Mouse (Mus musculus): Measurements from ENCODE around the gene Tjp1. TPM values are rescaled to one million over a fixed set of nuclear protein-coding genes. Genes with fewer than 3 reads are reported as not detected.

The Tjp1 gene
- polyA plus RNA-seq, 1 experiment: 24.1 TPM

DNA sequence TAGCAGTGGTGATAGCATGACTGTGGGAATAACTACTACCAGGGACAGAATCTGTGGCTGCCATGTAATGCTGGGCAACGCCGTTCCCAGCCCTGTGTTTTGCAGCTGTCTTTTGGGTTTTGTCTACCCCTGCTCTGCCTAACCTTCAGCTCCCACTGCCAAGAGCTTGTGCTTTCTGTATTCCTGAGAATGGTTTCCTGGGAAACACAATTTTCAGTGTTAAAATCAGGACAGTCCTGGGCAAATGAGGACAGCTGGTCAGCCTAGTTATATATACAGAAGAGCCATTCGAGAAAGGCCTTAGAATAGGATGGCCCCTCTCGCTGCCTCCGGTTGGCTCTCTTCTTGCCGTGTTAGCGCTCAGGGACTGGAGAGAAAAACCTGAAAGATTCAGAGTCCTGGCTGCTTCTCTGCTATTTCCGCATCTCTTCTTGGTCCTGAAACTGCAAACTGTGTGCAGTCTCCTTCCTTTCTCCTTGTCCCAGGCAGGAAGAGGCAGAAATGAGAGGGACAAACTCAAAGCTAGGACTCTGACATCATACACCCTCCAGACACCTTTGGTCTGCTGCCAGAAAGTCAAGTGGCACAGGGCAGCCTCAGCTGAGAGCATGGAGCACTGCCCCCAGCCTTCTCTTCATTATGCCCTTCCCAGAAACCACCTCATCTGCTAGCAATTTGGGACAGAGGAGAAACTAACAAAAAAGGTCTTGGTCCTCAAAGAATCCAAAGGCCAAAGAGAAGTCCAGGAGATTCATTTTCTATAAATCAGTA is 139.2 kb downstream of the Tjp1 start:
- no peak for DNase-seq (ENCODE audit: low read depth)

DNA sequence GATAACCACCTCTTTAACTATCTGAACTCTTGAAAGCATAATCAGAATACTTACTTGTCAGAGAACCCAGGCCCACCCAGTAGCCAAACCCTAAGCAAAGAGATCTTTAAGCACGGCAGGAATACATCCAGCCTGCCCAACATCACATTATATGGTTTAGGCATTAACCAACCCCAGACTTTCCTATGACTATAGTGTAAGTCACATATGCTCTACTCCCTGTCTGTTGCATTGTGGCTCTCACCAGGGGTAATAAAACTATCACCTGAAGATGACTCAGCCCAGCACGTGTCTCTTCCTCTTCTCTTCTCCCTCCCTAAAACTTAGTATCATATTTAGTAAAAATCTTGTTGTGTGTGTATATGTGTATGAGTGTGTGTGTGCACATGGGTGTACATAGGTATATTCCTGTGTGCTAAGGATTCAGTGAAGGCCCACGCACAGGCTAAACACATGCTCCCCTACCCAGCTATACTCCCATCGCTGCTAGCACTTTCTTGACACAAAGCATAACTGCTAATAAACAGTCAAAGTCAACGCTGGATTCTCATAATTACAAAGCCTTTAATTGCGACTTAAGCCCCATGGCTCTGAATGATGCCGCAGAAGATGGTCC is 139.9 kb downstream of the Tjp1 start:
- no peak for DNase-seq (ENCODE audit: low read depth)

DNA sequence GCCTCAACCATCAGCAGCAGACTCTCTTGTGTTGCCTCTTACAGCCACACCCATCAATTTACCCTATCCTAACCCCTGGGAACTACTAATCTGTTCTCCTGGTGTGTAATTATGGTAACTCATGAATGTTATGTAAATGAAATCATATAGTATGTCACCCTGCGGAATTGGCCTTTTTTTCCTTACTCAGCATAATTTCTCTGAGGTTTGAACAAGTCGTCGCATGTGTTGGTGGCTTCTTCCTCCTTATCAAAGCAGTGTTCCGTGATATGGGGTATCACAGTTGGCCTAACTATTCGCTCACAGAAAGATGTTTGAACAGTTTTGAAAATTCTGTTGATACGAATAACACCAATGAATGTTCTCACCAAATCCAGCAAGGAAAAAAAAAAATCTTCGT is 142.8 kb downstream of the Tjp1 start:
- DNase-seq (ENCODE audit: low read depth): no peak

DNA sequence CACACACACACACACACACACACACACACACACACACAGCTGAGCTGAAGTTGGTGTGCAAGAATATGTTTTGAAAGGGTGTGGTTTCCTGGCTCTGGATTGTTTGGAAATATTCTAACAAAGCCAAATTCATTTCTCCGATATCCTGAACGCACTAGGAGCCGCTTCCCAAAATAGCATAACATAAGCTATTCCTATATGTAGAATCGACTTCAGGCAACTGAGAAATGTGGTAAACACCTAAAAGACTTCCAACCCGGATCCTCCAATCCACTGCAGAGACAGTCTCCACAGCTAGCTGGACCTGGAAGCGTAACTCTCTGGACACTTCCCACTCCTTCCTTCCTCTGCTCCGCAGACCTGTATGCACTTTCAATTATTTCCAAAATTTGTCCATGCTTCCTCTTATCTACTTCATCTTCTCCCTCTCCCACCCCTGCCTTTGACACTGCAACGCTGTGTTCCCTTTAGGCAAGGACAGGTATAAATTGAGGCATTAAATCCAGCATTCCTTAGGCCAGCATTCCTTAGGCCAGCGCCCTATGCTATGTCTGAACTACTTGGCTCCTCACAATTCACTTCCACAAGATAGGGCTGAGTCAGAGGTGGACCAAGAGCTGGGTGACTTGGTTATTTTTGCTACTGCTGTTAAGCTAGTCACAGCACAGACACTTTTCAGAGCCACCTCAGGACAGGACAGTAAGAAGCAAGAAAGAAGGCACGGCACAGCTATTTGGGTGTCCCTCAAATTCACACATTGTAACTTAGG is 144.9 kb downstream of the Tjp1 start:
- no peak for DNase-seq (ENCODE audit: low read depth)

DNA sequence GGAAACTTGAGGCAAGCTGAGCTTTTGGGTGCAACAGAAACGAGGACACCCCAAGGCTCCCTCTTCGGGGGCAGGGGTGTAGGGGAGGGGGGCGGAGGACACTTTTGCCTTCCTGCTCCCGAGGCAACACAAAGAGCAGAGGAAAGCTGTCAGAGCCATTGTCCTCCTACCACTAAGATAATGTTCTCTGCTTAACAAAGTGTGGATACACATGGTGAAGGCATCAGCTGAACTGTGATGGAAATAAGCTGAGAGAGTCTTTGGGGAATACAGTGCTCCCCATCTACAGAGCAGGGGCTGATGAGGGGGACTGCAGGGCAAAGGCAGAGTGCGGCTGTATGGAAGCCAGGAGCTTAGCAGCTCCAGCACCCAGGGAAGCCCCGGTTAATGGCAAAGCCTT is 145.7 kb downstream of the Tjp1 start:
- DNase-seq (ENCODE audit: low read depth): no peak

DNA sequence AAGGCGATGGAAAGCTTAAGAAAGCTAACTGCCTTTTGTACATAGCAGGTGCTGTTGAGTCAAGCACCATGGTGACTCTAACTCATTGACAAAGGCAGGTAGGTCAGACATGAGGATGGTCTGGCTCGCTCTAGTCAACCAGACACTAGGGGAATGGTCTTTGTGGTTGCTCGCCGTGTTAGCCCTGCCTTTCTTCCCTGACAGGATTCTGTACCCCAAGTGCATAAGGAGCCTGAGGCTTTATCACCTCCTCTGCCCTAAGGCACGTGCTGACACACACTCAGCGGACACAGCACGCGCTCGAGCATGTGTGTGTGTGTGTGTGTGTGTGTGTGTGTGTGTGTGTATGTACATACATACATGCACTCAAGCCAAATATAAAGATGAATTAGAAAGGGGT is 146.9 kb downstream of the Tjp1 start:
- DNase-seq (ENCODE audit: low read depth): no peak

DNA sequence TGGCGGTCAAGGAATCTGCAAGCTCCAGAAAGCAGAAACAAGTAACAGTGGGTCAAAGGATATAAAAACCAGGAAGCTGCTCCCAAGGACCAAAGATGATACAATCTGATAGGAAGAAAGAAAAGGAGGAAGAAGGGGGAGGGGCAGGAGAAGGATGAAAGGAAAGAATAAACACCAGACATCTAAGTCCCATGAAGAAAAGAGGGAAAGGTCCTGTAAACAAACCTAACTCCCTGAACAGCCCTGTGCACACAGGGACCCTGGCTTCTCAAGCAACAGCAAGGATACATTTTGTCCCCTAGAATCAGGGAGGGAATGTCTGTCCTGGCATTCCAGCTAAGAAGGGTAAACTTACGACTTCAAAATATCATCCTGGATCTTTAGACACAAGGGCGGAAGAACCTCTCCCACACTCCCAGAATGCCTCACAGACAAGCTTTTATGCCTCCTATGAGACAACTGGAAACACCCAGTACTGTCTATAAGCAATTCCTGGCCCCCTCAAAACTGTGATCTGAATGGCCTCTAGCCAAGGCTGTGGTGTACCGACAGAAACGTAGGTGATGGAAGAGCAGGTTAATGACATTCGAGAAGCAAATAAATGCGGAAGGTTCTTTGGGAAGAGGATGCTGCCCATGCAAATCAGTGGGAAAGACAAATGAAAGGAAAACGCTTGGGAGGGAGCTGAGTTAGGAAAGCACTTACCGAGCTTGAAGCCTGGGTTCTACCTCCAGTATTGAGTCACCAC is 148.6 kb downstream of the Tjp1 start:
- no peak for DNase-seq (ENCODE audit: low read depth)

DNA sequence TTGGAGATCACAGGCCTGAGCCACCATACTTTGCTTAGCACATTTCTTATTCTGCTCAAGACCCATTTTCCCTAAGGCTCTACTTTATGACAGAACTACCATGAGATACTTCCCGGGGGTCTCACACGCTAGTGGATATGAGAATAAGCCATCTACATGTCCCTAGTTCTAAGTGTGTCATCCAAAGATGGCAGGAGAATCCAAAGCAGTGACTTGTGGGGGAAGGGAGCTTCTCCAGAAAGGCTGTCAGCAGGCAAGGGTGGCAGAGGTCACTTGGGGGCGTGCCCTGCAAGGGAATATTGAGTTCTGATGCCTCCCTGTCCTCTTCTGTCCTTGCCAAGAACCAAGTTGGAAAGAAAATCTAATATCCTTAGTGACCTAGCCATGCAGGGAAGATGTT is 150.1 kb downstream of the Tjp1 start:
- no peak for DNase-seq (ENCODE audit: low read depth)

DNA sequence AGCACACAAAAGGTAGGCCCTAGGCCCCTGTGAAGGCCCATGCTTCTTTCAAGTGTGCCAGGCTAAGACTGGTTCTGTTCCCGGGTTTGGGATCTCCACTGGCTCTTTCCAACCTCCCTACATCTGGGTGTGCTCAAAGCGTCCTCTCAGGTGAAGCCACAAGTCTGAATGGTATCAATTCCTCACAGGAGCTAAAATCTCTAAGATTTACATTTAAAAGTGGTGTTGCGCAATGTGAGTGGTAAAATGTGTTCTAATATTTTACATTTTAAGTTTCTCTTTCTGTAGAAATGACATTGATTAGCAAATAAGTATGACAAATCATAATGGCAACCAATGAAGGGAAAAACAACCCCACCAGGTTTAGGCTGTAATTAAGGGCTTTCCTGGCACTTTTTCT is 152.0 kb downstream of the Tjp1 start:
- no peak for DNase-seq (ENCODE audit: low read depth)

DNA sequence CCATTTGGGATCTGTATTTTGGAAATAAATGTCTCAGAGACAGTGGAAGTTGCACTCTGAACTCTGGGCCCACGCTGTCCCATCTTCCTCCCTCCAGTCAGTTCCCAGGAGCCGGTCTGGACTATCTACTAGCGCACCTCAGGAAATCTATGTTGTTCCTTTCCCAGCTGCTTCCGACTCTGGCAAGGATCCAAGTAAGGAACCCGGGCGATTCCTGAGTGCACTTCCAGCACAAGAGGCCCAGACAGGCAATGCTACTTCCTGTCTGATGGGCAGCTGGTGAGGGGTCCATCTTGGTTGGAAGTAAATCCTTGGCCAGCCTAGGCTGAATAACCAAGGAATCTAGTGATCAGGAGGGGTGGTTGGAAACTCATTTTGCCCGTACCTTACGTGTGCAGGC is 152.4 kb downstream of the Tjp1 start:
- DNase-seq (ENCODE audit: low read depth): no peak

DNA sequence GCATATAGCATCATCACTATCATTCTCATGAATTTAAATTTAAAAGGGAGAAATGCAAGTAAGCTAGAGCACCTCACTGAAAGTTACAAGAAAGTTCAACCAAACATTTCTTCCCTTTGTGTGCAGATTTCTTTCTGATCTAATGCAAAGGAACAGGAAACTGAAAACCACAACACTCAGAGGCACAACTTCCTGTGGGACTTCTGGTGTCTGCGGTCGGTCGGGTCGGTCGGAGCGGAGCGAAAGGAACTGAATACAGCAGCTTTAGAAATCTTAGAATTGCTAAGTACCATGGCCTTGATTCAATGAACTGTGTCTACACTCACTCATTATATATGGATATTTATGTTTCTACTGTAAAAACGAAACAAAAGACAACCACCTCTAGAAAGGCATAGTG is 154.2 kb downstream of the Tjp1 start:
- DNase-seq (ENCODE audit: low read depth): no peak

DNA sequence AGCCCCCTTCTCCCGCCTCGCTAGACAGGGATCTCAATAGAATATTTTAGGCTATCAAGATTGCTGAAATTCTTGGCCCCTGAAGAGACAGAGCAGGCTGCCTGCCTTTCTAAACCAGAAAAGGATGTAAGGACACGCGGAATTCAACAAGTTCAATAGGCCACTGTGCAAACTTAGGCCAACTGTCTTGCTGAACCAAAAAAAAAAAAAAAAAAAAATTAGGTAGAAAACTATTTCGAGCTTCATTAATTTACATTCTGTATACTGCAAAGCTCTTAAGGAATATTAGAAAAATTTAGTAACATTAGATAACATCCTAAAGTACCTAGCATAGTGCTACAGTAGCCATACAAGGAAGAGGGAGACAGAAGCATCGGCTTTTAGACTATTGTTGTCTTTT is 155.8 kb downstream of the Tjp1 start:
- DNase-seq (ENCODE audit: low read depth): no peak

DNA sequence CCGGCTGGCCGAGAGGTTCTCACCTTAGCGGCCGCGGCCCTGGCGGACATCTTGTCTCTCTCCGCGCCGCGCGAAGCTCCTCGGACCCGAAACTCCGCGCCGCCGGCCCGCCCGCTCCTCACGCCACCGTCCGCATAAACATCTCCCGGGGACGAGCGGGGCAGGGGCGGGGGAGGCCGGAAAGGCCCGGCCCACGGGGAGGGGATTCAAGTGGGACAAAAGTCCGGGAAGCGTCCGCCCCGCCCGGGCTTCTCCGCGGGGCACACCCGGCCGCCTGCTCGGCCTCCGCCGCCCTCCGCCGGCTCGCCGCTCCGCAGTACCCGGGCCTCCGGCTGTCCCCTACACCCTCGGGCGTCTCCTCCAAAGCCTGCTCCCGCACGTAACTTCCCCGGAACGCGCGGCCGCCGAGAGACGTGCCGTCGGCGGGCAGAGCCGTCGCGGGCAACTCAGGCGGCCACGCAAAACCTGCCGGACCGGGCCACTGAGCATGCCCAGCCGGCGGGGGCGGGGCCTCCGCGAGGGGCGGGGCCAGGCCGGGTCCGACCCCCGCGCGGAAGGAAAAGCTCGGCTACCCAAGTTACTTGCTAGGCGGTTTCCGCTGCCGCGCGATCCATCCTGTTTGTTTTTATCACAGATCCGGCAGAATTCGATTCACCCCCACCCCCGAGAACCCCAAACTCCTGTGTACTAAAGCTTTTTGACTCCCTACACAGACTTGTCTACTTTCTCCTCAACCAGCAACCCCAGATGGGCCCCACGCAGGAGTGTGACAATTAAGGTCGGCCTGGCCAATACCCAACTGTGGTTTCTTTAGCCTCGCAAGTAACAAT is 156.6 kb downstream of the Tjp1 start:
- DNase-seq (ENCODE audit: low read depth): no peak

DNA sequence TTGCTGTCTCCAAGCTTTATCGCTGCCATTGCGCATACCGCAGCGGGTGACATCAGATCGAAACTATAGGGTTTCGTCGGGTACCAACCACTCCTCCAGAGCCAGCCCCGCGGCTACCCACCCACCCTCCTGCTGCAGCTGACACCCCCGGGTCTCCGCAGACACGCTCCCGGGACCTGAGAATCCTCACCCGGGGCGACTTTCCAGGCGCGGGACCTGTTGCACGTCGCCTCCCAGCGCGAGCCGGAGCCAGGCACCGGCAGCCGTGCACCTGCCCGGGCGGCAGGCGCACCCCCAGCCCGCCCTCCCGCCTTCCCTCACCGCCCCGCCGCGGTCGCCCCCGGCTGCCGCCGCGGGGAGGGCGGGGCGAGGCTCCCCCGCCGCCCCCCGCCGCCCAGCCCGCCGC is 157.2 kb downstream of the Tjp1 start:
- no peak for DNase-seq (ENCODE audit: low read depth)

DNA sequence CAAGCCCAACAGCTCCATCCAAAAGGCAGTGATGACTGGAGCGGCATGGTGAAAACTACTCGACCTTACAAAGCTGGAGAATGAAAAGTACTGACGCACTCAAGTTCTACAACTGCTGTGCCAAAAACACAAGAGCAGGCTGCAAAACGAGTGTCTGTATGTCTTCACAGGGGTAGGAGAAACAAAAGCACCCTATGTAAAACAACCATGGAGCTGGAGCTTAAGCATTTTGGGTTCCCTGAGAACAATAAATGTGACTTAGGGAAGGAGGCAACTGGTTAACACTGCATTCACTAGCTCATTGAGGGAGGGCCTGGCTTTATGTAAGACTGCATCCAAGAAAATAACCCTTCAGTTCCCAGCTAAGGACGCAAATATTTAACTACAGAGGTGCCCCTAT is 158.5 kb downstream of the Tjp1 start:
- DNase-seq (ENCODE audit: low read depth): no peak

DNA sequence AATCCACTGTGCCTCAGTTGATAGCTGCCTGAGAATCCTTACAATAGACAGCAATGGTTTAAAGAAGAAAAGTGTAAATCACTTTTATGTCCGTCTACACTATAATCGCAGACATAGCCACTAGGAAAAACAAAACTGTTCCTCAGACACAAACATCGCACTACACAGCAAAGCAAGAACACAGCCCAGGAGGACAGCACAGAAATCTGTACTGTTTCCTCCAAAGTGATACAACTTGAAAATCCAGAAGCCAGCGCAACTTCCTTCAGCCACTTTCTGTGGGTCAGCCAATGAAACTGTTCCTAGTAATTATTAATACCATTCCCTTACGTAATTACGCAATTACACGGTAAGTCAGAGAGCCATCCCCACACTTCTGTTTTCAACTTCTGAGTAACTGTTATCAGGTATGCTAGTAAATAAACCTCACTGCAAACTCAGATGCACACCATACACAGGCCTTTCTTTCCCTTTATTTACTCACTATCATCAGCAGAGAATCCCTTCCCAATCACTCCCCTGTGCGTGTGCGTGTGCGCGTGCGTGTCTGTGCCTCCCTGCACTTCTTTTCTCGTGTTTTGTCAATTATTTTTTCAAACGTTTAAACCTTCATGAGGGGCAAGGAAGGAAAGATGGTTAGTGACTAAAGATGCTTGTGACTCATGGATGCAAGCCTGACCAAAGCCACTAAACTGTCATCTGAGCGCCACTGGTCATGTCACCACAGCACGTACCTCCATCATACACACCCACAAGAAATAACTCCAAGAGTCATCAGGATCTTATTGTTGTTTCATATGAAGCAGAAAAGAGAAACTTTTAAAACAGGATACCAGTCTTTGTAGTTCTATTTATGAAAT is 160.0 kb downstream of the Tjp1 start:
- no peak for DNase-seq (ENCODE audit: low read depth)

DNA sequence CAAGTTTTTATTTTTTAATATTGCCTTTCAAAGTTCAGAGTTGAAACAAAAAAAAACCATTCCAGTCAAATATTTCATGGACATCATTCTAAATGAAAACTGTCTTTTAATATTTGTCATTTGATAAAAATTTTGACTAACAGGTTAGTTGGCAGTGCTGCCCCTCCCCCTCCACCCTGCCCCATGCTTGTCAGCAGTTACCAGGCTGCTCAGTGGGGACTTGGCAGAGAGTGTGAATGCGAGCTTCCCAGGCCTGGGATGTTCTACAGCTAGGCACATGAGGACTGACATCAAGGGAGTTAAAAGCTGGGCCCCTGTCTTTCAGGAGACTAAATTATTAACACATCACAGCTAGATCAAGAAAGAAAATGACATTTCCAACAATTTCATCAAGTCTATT is 161.4 kb downstream of the Tjp1 start:
- DNase-seq (ENCODE audit: low read depth): no peak

DNA sequence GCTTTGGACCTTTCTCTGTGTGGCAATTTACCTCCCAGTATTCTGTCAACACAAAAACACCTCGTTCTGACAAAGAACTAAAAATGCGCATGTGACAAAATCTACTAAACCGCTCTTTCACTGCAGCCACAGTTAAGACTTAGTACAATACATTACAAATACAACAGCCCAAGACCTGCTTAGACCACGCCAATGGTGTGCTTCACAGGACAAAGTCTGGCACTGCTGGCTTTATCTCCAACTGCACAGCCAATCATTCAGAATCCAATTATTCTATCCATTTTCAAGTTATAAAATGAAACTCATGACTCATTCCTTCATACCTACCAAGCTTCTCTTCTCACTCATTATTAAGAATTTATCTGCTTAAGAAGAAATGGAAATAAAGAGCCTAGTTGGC is 162.0 kb downstream of the Tjp1 start:
- DNase-seq (ENCODE audit: low read depth): no peak

DNA sequence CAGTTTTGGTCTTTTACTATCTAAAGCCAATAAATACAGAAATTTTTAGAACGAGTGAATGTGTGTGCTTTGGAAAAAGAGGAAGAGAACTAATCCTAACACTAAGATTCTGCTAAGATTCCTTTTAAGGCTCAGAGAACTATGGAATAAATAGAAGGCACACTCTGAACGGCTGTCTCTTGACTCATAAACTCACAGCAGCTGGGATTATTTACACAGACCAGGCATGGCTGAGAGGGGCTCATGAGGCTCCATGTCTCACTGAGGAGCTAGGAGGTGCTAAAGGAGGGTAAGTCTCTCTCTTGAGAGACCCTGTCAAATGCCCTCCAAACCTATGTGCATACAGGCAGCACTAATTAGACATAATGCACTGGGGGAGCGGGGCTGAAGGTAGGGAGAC is 167.3 kb downstream of the Tjp1 start:
- DNase-seq (ENCODE audit: low read depth): no peak

DNA sequence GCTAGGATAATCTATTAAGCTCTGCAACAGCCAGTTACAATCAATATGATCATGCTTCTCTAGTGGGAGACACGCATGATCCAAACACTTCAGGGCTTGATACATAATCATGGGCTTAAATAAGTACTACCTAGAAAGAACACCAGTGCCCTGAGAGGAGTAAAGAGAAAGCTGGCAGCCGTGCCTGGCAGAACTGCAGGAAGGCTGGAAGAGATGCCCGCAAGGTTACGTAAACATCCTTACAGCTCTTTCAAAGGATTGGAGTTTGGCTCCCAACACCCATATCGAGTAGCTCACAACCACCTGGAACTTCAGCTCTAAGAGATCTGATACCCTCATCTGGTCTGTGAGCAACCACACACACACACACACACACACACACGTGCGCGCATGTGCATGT is 167.8 kb downstream of the Tjp1 start:
- DNase-seq (ENCODE audit: low read depth): peak; percentile 65
